Mouse (Mus musculus): ENCODE results near the gene Gadd45b. TPM values are rescaled to one million over a fixed set of nuclear protein-coding genes. Genes with fewer than 3 reads are reported as not detected.
A peak's percentile ranks its signal among the peaks of the same experiment; 100 is the strongest.

The Gadd45b gene
- 16.1 and 16.3 TPM in 2 replicates for polyA plus RNA-seq (2014; fragmentation: Nextera tagmentation; extraction: Ambion mirVana)

- peak; percentile 89 for ATAC-seq (ENCODE audit: low FRiP score, low TSS enrichment)
- Histone ChIP-seq H3K4me3 (ENCODE audit: low read length) (peak within 1 kb of the TSS; percentile 46), H3K36me3 (ENCODE audit: control insufficient read depth, insufficient read depth, low read length) (no peaks in the 10 kb centered on the region), H3K9me3 (ENCODE audit: control insufficient read depth, low read length) (no peaks in the 10 kb centered on the region), H3K27ac (ENCODE audit: low read depth, low read length) (peak within 1 kb of the TSS; percentile 81), H3K9ac (ENCODE audit: low read depth, low read length) (peak within 1 kb of the TSS; percentile 62), H3K27me3 (ENCODE audit: control insufficient read depth, insufficient read depth, low read length) (peaks cover 39% of the 10 kb centered on the region), H3K4me1 (ENCODE audit: control insufficient read depth, insufficient read depth, low read length) (peaks cover 40% of the 10 kb centered on the region), H3K4me2 (replicated peaks; ENCODE audit: low read depth, low read length) (peak within 1 kb of the TSS; percentile 85)
- WGBS, result under 1% methylated on average over 56 of the region's 56 CpGs
Measured at GRCm38 (mm10) chr10:80929299-80930226, at the start of gene Gadd45b. Gene Gadd45b, plus strand, starts transcription at chr10:80930073.

GRCm38 (mm10) chr10:80880131-80880641, 49.7 kb upstream of the Gadd45b start:
- Histone ChIP-seq H3K4me1 (ENCODE audit: control insufficient read depth, insufficient read depth, low read length) (no peaks in the 10 kb centered on the region), H3K27me3 (ENCODE audit: control insufficient read depth, insufficient read depth, low read length) (no peaks in the 10 kb centered on the region), H3K4me3 (ENCODE audit: low read length) (no peak overlapping the region), H3K27ac (ENCODE audit: low read depth, low read length) (no peak overlapping the region), H3K9me3 (ENCODE audit: control insufficient read depth, low read length) (no peaks in the 10 kb centered on the region), H3K4me2 (replicated peaks; ENCODE audit: low read depth, low read length) (no peak overlapping the region), H3K9ac (ENCODE audit: low read depth, low read length) (no peak overlapping the region), H3K36me3 (ENCODE audit: control insufficient read depth, insufficient read depth, low read length) (no peaks in the 10 kb centered on the region)
- WGBS, result 18% methylated on average over 5 of the region's 5 CpGs
- ATAC-seq (ENCODE audit: low FRiP score, low TSS enrichment), result peak; percentile 34; the same call in 1 of the 2 replicates

DNA sequence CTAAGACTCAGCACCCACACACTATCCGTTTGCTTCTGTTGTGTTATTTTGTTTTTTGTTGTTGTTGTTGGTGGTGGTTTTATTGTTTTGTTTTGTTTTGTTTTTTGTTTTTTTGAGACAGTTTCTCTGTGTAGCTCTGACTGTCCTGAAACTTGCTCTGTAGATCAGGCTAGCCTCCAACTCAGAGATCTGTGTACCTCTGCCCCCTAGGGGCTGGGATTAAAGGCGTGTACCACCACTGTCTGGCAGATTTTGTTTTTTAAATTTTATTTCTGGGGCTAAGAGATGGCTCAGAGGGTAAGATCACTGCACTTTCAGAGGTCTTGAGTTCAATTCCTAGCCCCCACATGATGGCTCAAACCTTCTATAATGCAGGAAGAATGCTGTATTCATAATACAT, 49.0 kb upstream of the Gadd45b start:
- no peak for ATAC-seq (ENCODE audit: low FRiP score, low TSS enrichment)
- Histone ChIP-seq H3K36me3 (ENCODE audit: control insufficient read depth, insufficient read depth, low read length) (no peaks in the 10 kb centered on the region), H3K4me3 (ENCODE audit: low read length) (no peak overlapping the region), H3K27me3 (ENCODE audit: control insufficient read depth, insufficient read depth, low read length) (no peaks in the 10 kb centered on the region), H3K27ac (ENCODE audit: low read depth, low read length) (no peak overlapping the region), H3K9ac (ENCODE audit: low read depth, low read length) (no peak overlapping the region), H3K4me2 (replicated peaks; ENCODE audit: low read depth, low read length) (no peak overlapping the region), H3K4me1 (ENCODE audit: control insufficient read depth, insufficient read depth, low read length) (no peaks in the 10 kb centered on the region), H3K9me3 (ENCODE audit: control insufficient read depth, low read length) (no peaks in the 10 kb centered on the region)
- 74% methylated on average over 2 of the region's 2 CpGs for WGBS

DNA sequence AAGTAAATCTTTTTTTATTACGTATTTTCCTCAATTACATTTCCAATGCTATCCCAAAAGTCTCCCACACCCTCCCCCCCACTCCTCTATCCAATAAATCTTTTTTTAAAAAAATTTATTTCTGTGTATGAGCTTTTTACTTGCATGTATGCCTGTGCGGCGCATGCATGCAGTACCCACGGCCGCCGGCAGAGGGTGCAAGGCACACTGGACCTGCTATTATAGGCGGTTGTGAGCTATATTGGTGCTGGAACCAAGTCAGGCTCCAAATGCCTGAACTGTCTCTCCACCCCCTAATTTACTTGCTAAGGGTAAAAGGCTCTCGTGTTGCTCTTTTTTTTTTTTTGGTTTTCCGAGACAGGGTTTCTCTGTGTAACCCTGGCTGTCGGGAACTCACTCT, 48.6 kb upstream of the Gadd45b start:
- no peaks in the 10 kb centered on the region for H3K36me3 ChIP-seq (ENCODE audit: control insufficient read depth, insufficient read depth, low read length)
- no peak overlapping the region for H3K9ac ChIP-seq (ENCODE audit: low read depth, low read length)
- no peaks in the 10 kb centered on the region for H3K9me3 ChIP-seq (ENCODE audit: control insufficient read depth, low read length)
- no peaks in the 10 kb centered on the region for H3K27me3 ChIP-seq (ENCODE audit: control insufficient read depth, insufficient read depth, low read length)
- H3K27ac ChIP-seq (ENCODE audit: low read depth, low read length), result no peak overlapping the region
- ATAC-seq (ENCODE audit: low FRiP score, low TSS enrichment), result no peak
- no peak overlapping the region for H3K4me2 ChIP-seq (replicated peaks; ENCODE audit: low read depth, low read length)
- WGBS, result 27% methylated on average over 10 of the region's 10 CpGs
- no peaks in the 10 kb centered on the region for H3K4me1 ChIP-seq (ENCODE audit: control insufficient read depth, insufficient read depth, low read length)
- no peak overlapping the region for H3K4me3 ChIP-seq (ENCODE audit: low read length)

GRCm38 (mm10) chr10:80887181-80887580, 42.7 kb upstream of the Gadd45b start:
- H3K4me1 ChIP-seq (ENCODE audit: control insufficient read depth, insufficient read depth, low read length), result no peaks in the 10 kb centered on the region
- H3K36me3 ChIP-seq (ENCODE audit: control insufficient read depth, insufficient read depth, low read length), result no peaks in the 10 kb centered on the region
- H3K9ac ChIP-seq (ENCODE audit: low read depth, low read length), result no peak overlapping the region
- no peak overlapping the region for H3K4me2 ChIP-seq (replicated peaks; ENCODE audit: low read depth, low read length)
- ATAC-seq (ENCODE audit: low FRiP score, low TSS enrichment), result no peak
- WGBS, result 58% methylated on average over 11 of the region's 11 CpGs
- H3K27ac ChIP-seq (ENCODE audit: low read depth, low read length), result no peak overlapping the region
- peaks cover 7% of the 10 kb centered on the region; the same call in 1 of the 2 replicates for H3K27me3 ChIP-seq (ENCODE audit: control insufficient read depth, insufficient read depth, low read length)
- no peak overlapping the region for H3K4me3 ChIP-seq (ENCODE audit: low read length)
- H3K9me3 ChIP-seq (ENCODE audit: control insufficient read depth, low read length), result no peaks in the 10 kb centered on the region

GRCm38 (mm10) chr10:80895100-80895499, 34.8 kb upstream of the Gadd45b start:
- H3K9ac ChIP-seq (ENCODE audit: low read depth, low read length), result no peak overlapping the region
- no peaks in the 10 kb centered on the region for H3K27me3 ChIP-seq (ENCODE audit: control insufficient read depth, insufficient read depth, low read length)
- no peak overlapping the region for H3K4me2 ChIP-seq (replicated peaks; ENCODE audit: low read depth, low read length)
- 86% methylated on average over 7 of the region's 7 CpGs for WGBS
- no peak overlapping the region for H3K27ac ChIP-seq (ENCODE audit: low read depth, low read length)
- no peak for ATAC-seq (ENCODE audit: low FRiP score, low TSS enrichment)
- H3K9me3 ChIP-seq (ENCODE audit: control insufficient read depth, low read length), result 0 out of 2 replicates have a peak, but pooled peaks cover 2% of the 10 kb centered on the region
- H3K4me3 ChIP-seq (ENCODE audit: low read length), result no peak overlapping the region
- peaks cover 9% of the 10 kb centered on the region for H3K4me1 ChIP-seq (ENCODE audit: control insufficient read depth, insufficient read depth, low read length)
- H3K36me3 ChIP-seq (ENCODE audit: control insufficient read depth, insufficient read depth, low read length), result peaks cover 12% of the 10 kb centered on the region

- Histone ChIP-seq H3K27ac (ENCODE audit: low read depth, low read length) (no peak overlapping the region), H3K4me3 (ENCODE audit: low read length) (no peak overlapping the region), H3K4me1 (ENCODE audit: control insufficient read depth, insufficient read depth, low read length) (peaks cover 9% of the 10 kb centered on the region), H3K9me3 (ENCODE audit: control insufficient read depth, low read length) (0 out of 2 replicates have a peak, but pooled peaks cover 2% of the 10 kb centered on the region), H3K4me2 (replicated peaks; ENCODE audit: low read depth, low read length) (no peak overlapping the region), H3K27me3 (ENCODE audit: control insufficient read depth, insufficient read depth, low read length) (no peaks in the 10 kb centered on the region), H3K9ac (ENCODE audit: low read depth, low read length) (no peak overlapping the region), H3K36me3 (ENCODE audit: control insufficient read depth, insufficient read depth, low read length) (peaks cover 12% of the 10 kb centered on the region)
- WGBS, result 82% methylated on average over 6 of the region's 6 CpGs
- ATAC-seq (ENCODE audit: low FRiP score, low TSS enrichment), result no peak
Measured at GRCm38 (mm10) chr10:80895697-80896096, 34.2 kb upstream of the Gadd45b start.

GRCm38 (mm10) chr10:80896581-80897485, 33.0 kb upstream of the Gadd45b start:
- H3K9me3 ChIP-seq (ENCODE audit: control insufficient read depth, low read length), result 0 out of 2 replicates have a peak, but pooled peaks cover 2% of the 10 kb centered on the region
- no peak overlapping the region for H3K9ac ChIP-seq (ENCODE audit: low read depth, low read length)
- H3K27ac ChIP-seq (ENCODE audit: low read depth, low read length), result no peak overlapping the region
- peaks cover 9% of the 10 kb centered on the region for H3K4me1 ChIP-seq (ENCODE audit: control insufficient read depth, insufficient read depth, low read length)
- peaks cover 14% of the 10 kb centered on the region for H3K36me3 ChIP-seq (ENCODE audit: control insufficient read depth, insufficient read depth, low read length)
- no peaks in the 10 kb centered on the region for H3K27me3 ChIP-seq (ENCODE audit: control insufficient read depth, insufficient read depth, low read length)
- no peak overlapping the region for H3K4me2 ChIP-seq (replicated peaks; ENCODE audit: low read depth, low read length)
- 72% methylated on average over 24 of the region's 24 CpGs for WGBS
- H3K4me3 ChIP-seq (ENCODE audit: low read length), result no peak overlapping the region
- ATAC-seq (ENCODE audit: low FRiP score, low TSS enrichment), result no peak
